Mouse (Mus musculus) heart, embryonic 10.5 days (tissue): ENCODE measurements around the gene Ech1. TPM values are rescaled to one million over a fixed set of nuclear protein-coding genes. Genes with fewer than 3 reads are reported as not detected.

Source experiments
- DNase-seq: peaks from one replicate; pipeline ENCODE4 v3.0.0-alpha.2; 2017; ENCODE audit warnings: low spot score
- H3K27ac ChIP-seq: fragments of 300-500 bp; sonication (generic); 2 replicates; pipeline ENCODE4 v1.5.1; 2016; ENCODE audit warnings: mild to moderate bottlenecking
- H3K27me3 ChIP-seq: fragments of 300-500 bp; sonication (generic); 2 replicates; pipeline ENCODE4 v1.6.1; 2016; ENCODE audit warnings: mild to moderate bottlenecking; ENCODE audit not compliant: poor library complexity, insufficient read depth, severe bottlenecking
- H3K36me3 ChIP-seq: fragments of 300-500 bp; sonication (generic); 2 replicates; pipeline ENCODE4 v1.6.1; 2016; ENCODE audit warnings: mild to moderate bottlenecking, moderate library complexity
- H3K4me1 ChIP-seq: fragments of 300-500 bp; sonication (generic); 2 replicates; pipeline ENCODE4 v1.6.1; 2016; ENCODE audit warnings: mild to moderate bottlenecking
- H3K4me3 ChIP-seq: fragments of 300-500 bp; sonication (generic); 2 replicates; pipeline ENCODE4 v1.5.1; 2016; ENCODE audit warnings: mild to moderate bottlenecking, moderate library complexity
- H3K9me3 ChIP-seq: fragments of 300-500 bp; sonication (generic); 2 replicates; pipeline ENCODE4 v1.6.1; 2016; ENCODE audit warnings: mild to moderate bottlenecking, moderate library complexity
- WGBS: fragments of 180-500 bp; shearing (Covaris S2); methylation state at CpG from one replicate; pipeline ENCODE4 v1.1.7; 2016; 5-methylcytosine and 5-hydroxymethylcytosine counted together
- polyA plus RNA-seq: library from polyadenylated mRNA; unstranded; fragments of >200 nt; fragmentation: Nextera tagmentation; extraction: Ambion mirVana; gene quantifications from 2 replicates; pipeline ENCODE4 v1.2.1, GENCODE M21; 2016

Gene Ech1
- polyA plus RNA-seq, 1 experiment from 2014 or later, result 118 TPM

DNA sequence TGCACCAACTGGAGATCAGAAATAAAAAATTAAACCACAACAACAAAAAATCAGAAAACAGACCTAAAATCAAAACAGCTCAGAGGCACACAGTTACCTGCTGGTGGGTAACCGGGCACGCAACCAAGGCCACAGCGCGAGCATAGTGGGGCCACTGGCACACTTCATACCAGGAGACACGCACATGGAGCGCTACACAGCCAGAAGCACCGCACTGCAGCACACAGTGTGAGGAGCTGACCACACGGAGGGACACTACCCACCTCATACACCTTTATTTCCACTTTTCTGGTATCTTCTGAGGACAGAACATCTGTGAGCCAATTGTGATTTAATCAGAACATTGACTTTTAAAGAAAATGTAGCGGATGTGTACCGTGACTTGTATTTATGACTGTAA, 8.1 kb upstream of the Ech1 start:
- H3K4me3 ChIP-seq, result no peak overlapping the region

DNA sequence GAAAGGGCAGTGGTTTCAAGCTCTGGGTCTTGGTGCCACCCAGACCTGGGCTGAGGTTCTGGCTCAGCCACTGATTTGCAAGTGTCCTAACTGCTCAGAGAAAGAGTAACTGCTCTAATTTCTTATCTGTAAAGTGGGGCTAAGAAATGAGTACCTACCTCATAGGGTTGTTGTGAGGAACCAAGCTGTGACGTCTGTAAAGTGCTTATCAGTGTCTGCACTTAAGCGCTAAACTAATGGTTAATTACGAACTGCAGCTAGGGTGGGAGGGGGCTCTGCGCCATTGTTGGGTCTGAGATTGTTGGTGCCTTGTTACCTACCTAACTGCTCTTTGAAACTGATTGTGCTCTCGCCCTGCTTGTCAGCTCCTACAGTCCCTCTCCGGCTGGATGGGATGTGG, 7.5 kb upstream of the Ech1 start:
- Histone ChIP-seq H3K4me1 (peaks cover 67% of the 10 kb centered on the region), H3K4me3 (no peak overlapping the region), H3K9me3 (no peaks in the 10 kb centered on the region), H3K27me3 (no peaks in the 10 kb centered on the region), H3K36me3 (peaks cover 98% of the 10 kb centered on the region), H3K27ac (no peak overlapping the region)
- WGBS, result 55% methylated on average over 6 of the region's 6 CpGs
- no peak for DNase-seq

More for the DNA sequence above, 8.1 kb upstream of the Ech1 start:
- 90% methylated on average over 10 of the region's 10 CpGs for WGBS
- H3K36me3 ChIP-seq, result peaks cover 98% of the 10 kb centered on the region
- H3K4me1 ChIP-seq, result peaks cover 73% of the 10 kb centered on the region
- H3K27me3 ChIP-seq, result no peaks in the 10 kb centered on the region
- DNase-seq, result no peak
- no peak overlapping the region for H3K27ac ChIP-seq
- no peaks in the 10 kb centered on the region for H3K9me3 ChIP-seq

DNA sequence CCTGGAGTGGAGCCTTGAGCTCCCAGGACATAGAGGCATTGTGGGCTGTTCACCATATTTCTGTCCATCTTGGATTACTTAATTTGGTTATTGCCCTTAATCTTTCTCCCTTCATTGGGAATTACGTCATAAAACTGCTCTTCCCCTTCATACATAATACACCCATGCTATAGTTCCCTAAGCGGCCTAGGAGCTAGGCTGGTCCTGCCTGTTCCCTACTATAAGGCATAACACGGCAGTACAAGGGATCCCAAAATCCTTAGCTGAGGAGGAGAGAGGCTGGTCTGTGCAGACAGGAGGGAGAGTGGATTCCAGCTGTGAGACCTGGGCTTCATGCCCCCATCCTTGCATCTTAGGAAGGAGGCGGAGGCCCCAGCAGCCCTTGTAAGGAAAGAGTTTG, 7.1 kb upstream of the Ech1 start:
- H3K4me1 ChIP-seq, result peaks cover 62% of the 10 kb centered on the region
- peak overlapping the region; percentile 2; the same call in 1 of the 2 replicates for H3K4me3 ChIP-seq
- 88% methylated on average over 4 of the region's 4 CpGs for WGBS
- no peaks in the 10 kb centered on the region for H3K27me3 ChIP-seq
- H3K36me3 ChIP-seq, result peaks cover 98% of the 10 kb centered on the region
- no peak for DNase-seq
- no peaks in the 10 kb centered on the region for H3K9me3 ChIP-seq
- H3K27ac ChIP-seq, result no peak overlapping the region

DNA sequence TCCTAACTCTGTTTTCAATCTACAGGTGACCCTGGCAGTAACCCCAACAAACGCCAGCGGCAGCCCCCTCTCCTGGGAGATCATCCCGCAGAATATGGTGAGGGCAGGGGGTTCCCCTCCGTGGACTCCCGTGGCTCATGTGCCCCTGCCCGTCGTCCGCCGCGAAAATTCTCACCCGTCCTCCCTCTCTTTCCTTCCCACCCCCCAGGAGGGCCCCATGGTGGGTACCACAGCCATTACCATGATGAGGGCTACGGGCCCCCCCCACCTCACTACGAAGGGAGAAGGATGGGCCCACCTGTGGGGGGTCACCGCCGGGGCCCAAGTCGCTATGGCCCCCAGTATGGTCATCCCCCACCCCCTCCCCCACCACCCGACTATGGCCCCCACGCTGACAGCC, 6.6 kb upstream of the Ech1 start:
- no peaks in the 10 kb centered on the region for H3K9me3 ChIP-seq
- no peak for DNase-seq
- peaks cover 59% of the 10 kb centered on the region for H3K4me1 ChIP-seq
- H3K27me3 ChIP-seq, result no peaks in the 10 kb centered on the region
- peaks cover 95% of the 10 kb centered on the region for H3K36me3 ChIP-seq
- WGBS, result 86% methylated on average over 18 of the region's 18 CpGs
- H3K4me3 ChIP-seq, result peak overlapping the region; percentile 2; the same call in 1 of the 2 replicates
- no peak overlapping the region for H3K27ac ChIP-seq

DNA sequence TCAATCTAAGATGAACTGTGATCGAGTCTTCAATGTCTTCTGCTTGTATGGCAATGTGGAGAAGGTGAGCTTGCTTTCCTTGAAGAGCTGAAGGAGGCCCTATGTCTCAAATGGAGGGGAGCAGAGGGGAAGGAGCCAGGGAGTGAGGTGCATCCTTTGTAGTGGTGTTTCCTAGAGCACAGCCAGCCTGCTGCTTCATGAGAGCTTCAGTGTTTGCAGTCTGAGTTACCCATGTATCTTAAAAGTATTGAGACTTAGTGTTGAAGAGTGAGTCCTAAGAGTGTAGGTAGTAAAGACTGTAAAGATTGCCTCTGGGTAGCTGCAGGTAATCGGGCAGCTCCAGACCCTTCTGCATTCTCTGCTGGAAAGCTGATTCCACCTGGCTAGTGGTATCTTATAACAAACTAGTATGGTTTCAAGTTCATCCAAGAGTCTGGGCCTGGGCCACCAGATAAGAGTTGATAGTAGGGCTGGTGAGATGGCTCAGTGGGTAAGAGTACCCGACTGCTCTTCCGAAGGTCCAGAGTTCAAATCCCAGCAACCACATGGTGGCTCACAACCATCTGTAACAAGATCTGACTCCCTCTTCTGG, 6.1 kb upstream of the Ech1 start:
- Histone ChIP-seq H3K4me1 (peaks cover 56% of the 10 kb centered on the region), H3K27me3 (no peaks in the 10 kb centered on the region), H3K27ac (no peak overlapping the region), H3K9me3 (no peaks in the 10 kb centered on the region), H3K4me3 (no peak overlapping the region), H3K36me3 (peaks cover 90% of the 10 kb centered on the region)
- DNase-seq, result no peak
- 79% methylated on average over 4 of the region's 4 CpGs for WGBS

DNA sequence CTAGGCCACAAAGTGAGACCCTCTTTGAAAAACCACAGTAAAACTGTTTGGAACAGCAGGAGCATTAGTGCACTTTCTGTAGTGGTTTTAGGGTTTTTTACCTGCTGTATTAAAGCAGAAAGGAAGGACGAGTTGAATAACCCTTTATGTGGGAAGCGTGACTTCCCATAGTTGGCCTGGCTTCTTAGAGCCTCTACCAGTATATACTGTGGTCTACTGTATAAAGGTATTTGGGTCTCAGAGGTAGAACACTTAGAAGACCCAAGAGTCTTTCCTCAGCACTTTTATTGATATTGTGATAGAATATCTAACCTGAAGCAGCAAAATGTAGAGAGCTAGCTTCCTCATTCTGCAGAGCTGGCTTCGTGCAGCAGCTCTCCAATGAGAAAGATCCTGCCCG, 5.4 kb upstream of the Ech1 start:
- Histone ChIP-seq H3K36me3 (peaks cover 84% of the 10 kb centered on the region), H3K4me1 (peaks cover 53% of the 10 kb centered on the region), H3K9me3 (no peaks in the 10 kb centered on the region), H3K27ac (0 out of 2 replicates have a peak overlapping the region, but pooled peaks have one; percentile 6), H3K4me3 (no peak overlapping the region), H3K27me3 (no peaks in the 10 kb centered on the region)
- 90% methylated on average over 4 of the region's 4 CpGs for WGBS
- DNase-seq, result no peak

DNA sequence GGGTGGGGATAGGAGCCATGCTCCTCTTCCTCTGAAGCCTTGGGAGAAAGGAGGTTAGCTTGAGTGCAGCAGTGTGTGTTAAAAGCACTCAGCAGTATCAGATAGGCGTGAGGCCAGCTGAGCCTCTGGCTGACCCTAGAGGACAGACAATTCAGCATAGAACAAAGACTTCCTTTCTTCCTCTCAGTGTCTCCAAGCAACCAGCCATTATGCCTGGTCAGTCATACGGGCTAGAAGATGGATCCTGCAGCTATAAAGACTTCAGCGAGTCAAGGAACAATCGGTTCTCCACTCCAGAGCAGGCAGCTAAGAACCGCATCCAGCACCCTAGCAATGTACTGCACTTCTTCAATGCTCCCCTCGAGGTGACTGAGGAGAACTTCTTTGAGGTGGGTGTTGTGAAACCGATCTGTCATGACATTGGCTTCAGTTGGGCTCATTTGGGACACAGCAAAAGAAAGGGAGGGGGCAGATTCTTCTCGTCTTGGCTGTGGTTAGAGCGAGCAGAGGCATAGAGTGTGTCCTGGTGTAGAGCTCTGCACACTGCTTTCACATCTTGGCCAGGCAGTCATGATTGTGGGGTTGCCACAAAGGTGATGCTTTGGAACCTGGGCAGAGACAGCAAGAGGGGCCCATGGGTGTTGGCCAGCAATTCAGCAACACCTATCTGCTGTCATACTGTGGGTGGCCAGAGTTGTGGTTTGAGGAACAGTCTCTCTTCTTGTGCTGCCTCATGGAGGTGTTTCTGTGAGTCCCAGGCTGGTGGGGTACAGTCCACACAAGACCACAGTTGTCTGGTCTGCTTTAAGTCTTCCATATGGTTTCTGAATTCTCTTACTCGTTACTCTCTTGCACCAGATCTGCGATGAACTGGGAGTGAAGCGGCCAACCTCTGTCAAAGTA, 4.4 kb upstream of the Ech1 start:
- WGBS, result 73% methylated on average over 12 of the region's 12 CpGs

DNA sequence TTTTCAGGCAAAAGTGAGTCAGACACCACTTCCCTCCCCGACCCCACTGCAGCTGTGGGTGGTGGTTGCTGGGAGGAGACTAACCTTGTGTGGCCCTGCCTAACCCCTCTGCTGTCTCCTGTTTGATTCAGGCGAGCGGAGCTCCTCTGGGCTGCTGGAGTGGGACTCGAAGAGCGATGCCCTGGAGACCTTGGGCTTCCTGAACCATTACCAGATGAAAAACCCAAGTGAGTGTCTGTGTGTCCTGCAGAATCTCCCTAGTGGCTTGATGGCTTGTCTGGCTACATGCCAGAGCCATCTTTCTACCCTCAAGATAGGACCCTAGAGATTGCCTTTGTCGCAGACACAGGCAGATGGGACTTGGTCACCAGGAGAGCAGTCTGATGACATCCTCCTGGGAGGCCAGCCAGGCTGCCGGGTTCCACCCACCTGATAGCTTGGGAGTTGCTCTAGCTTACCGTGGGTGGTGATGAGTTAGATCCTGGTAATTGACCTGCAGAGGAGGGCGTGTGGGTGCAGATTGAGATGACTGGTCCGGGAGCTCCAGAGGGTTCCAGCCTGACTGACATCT, 3.7 kb upstream of the Ech1 start:
- Histone ChIP-seq H3K36me3 (peaks cover 66% of the 10 kb centered on the region), H3K27me3 (no peaks in the 10 kb centered on the region), H3K4me3 (0 out of 2 replicates have a peak overlapping the region, but pooled peaks have one; percentile 15), H3K27ac (no peak overlapping the region), H3K9me3 (no peaks in the 10 kb centered on the region), H3K4me1 (peaks cover 48% of the 10 kb centered on the region)
- DNase-seq, result no peak
- WGBS, result 67% methylated on average over 10 of the region's 10 CpGs

More for the DNA sequence above, 4.4 kb upstream of the Ech1 start:
- Histone ChIP-seq H3K9me3 (no peaks in the 10 kb centered on the region), H3K4me3 (0 out of 2 replicates have a peak overlapping the region, but pooled peaks have one; percentile 15), H3K36me3 (peaks cover 74% of the 10 kb centered on the region), H3K27ac (0 out of 2 replicates have a peak overlapping the region, but pooled peaks have one; percentile 11), H3K27me3 (no peaks in the 10 kb centered on the region), H3K4me1 (peaks cover 47% of the 10 kb centered on the region)
- no peak for DNase-seq

DNA sequence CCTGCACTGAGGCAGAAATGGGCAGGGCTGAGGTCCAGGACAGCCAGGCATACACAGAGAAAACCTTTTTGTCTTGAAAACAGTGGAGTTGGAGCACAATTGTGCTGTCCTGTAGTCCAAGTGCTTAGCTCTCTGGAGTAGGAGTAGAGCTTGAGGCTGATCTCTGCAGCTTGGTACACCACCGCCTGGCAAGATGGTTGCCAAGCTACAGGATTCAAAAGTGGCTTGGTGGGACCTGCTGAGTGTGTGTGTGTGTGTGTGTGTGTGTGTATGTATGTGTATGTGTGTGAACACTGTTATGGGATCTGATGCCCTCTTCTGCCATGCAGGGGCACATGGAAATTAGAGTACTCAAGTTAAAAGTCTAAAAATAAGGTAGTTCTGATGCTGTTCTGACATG, 2.5 kb upstream of the Ech1 start:
- Histone ChIP-seq H3K27me3 (no peaks in the 10 kb centered on the region), H3K4me1 (peaks cover 49% of the 10 kb centered on the region), H3K36me3 (peaks cover 54% of the 10 kb centered on the region), H3K4me3 (no peak overlapping the region), H3K9me3 (no peaks in the 10 kb centered on the region), H3K27ac (no peak overlapping the region)
- DNase-seq, result no peak
- 77% methylated on average over 1 of the region's 1 CpGs for WGBS

DNA sequence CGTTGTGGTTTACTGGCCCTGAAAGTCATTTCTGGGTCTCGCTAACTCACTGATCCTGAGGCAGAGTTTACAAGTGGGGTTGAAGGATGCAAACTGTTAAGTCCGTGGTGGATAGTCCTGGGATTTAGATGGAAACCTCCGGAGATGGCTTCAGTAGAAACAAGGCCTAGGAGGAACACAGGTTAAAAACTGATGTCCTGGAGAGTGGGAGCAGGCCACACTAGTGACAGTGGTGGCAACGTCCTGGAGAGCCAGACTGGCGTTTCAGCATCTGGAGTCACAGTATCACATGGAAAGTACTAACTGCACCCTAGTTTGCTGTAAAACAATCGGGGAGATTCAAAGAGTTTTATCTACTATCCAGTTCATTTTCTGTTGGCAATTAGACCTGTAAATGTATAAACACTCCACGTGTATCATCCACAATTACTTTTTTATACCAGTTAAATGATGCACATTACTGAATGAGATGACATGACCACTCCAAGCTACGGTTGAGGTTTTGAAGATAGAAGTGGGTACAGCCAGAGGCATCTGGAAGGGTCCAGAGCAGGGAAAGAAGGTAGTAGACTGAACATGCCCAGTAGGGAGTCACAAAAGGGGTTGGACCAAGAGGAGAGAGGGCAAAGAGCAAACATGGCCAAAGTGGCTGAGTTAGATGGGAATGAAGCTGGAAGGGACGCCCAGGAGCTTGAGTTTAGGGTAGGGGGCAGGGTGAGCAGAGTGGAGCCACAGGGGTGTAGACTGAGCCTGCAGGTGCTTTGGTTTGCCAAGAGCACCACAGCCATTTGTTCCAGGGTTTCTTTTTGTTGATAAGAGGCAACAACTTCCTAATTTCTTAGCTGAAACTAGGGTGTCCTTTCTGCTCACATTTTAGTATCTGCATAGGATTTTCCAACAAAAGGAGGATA, 1.8 kb upstream of the Ech1 start:
- Histone ChIP-seq H3K36me3 (peaks cover 47% of the 10 kb centered on the region), H3K4me3 (no peak overlapping the region), H3K4me1 (peaks cover 43% of the 10 kb centered on the region), H3K9me3 (no peaks in the 10 kb centered on the region), H3K27ac (no peak overlapping the region), H3K27me3 (no peaks in the 10 kb centered on the region)
- WGBS, result 58% methylated on average over 10 of the region's 10 CpGs
- DNase-seq, result no peak

DNA sequence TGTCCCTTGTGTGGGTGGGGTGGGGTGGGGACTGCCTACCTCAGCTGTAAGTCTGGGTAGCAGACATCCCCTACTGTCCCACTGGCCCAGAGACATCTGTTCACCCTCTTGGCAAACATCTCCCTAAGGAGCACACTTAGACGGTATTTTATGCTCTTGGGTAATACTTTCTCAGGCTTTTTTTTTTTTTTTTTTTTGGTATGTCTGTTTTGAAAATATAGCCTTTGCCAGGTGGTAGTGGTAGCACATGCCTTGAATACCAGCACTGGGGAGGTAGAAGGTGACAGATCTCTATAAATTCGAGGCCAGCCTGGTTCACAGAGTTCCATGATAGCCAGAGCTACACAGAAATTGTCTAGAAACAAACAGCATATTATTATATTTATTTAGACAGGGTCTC, 1.1 kb upstream of the Ech1 start:
- Histone ChIP-seq H3K4me1 (peaks cover 36% of the 10 kb centered on the region), H3K27ac (no peak overlapping the region), H3K27me3 (no peaks in the 10 kb centered on the region), H3K36me3 (peaks cover 43% of the 10 kb centered on the region), H3K4me3 (no peak overlapping the region), H3K9me3 (no peaks in the 10 kb centered on the region)
- 57% methylated on average over 2 of the region's 2 CpGs for WGBS
- no peak for DNase-seq

DNA sequence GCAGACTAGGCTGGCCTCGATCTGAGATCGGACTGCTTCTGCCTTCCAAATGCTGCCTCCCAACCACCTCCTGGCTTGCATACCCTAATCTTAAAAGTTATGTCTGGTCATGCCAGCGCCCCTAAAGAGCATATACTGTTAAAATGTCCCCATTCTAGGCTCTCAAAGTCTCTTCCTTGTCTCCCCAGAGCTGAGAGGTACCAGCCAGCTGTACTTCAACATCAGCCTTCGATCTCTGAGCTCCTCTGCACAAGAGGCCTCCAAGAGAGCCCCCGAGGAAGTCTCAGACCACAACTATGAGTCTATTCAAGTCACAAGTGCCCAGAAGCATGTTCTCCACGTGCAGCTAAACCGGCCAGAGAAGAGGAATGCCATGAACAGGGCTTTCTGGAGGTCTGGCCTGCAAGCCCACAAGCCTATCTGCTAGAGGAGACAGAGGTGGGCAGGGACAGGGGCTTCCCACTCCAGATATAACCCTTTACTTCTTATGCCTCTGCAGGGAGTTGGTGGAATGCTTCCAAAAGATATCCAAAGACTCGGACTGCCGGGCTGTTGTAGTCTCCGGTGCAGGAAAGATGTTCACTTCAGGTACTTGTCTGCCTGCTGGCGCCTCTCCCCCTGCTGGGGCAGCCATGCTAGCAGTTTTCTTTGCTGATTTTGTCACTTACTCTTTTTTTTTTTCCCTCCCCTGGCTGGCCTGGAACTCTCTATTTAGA, 827 bp downstream of the Ech1 start:
- H3K27ac ChIP-seq, result peak overlapping the region; percentile 90
- 48% methylated on average over 11 of the region's 11 CpGs for WGBS
- H3K4me1 ChIP-seq, result peaks cover 24% of the 10 kb centered on the region
- DNase-seq, result no peak
- peaks cover 41% of the 10 kb centered on the region for H3K36me3 ChIP-seq
- H3K4me3 ChIP-seq, result peak overlapping the region; percentile 60
- no peaks in the 10 kb centered on the region for H3K27me3 ChIP-seq
- H3K9me3 ChIP-seq, result no peaks in the 10 kb centered on the region
